In genomic region chr16:51661693-51662092, GRCm38 (mm10) we compare ENCODE assay signal across 21 mouse cellular contexts.
"Had no signal": no experiment of that assay in that cellular context is flagged by ENCODE, and none has a peak within 500 bp of the region (broad histone marks: within the 10 kb centered on the region; RNA-seq: fewer than 3 reads in every experiment).

No protein-coding gene starts in this region.

- H3K9me3 ChIP-seq: intestine, embryonic 15.5 days; kidney, embryonic 15.5 days; limb, embryonic 10.5 days; limb, embryonic 13.5 days; neural tube, embryonic 13.5 days; stomach, embryonic 15.5 days had no signal

- H3K36me3 ChIP-seq: intestine, embryonic 15.5 days; kidney, embryonic 15.5 days; limb, embryonic 10.5 days; limb, embryonic 13.5 days; midbrain, embryonic 12.5 days; neural tube, embryonic 13.5 days; stomach, embryonic 15.5 days had no signal

- H3K27ac ChIP-seq: intestine, embryonic 15.5 days; kidney, embryonic 15.5 days; limb, embryonic 10.5 days; limb, embryonic 13.5 days; liver, embryonic 14.5 days; midbrain, embryonic 12.5 days; neural tube, embryonic 13.5 days; stomach, embryonic 15.5 days had no signal

- H3K4me3 ChIP-seq: intestine, embryonic 15.5 days; kidney, embryonic 15.5 days; limb, embryonic 10.5 days; limb, embryonic 13.5 days; midbrain, embryonic 12.5 days; myocyte; neural tube, embryonic 13.5 days; stomach, embryonic 15.5 days had no signal

- H3K27me3 ChIP-seq: intestine, embryonic 15.5 days; kidney, embryonic 15.5 days; limb, embryonic 13.5 days; midbrain, embryonic 12.5 days; neural tube, embryonic 13.5 days; stomach, embryonic 15.5 days had no signal

- ATAC-seq: hindbrain, embryonic 16.5 days; intestine, embryonic 15.5 days; liver, postnatal 0 days; midbrain, embryonic 16.5 days had no signal

- DNase-seq: kidney, adult 11 months; kidney, adult 8-10 months; kidney, postnatal 14 days; kidney, postnatal 4 days; liver, postnatal 0 days; retina, postnatal 1 day; right cerebral cortex, postnatal 25 days; spleen, adult 18-20 months; thymus, postnatal 25 days had no signal

- H3K9ac ChIP-seq: intestine, embryonic 15.5 days; kidney, embryonic 15.5 days; limb, embryonic 13.5 days; liver, embryonic 14.5 days; liver, postnatal 0 days; midbrain, embryonic 12.5 days; neural tube, embryonic 13.5 days; stomach, embryonic 15.5 days had no signal

- H3K4me2 ChIP-seq: intestine, embryonic 15.5 days; kidney, embryonic 15.5 days; limb, embryonic 13.5 days; liver, embryonic 11.5 days; midbrain, embryonic 12.5 days; neural tube, embryonic 13.5 days; stomach, embryonic 15.5 days had no signal

- H3K4me1 ChIP-seq: intestine, embryonic 15.5 days; kidney, embryonic 15.5 days; midbrain, embryonic 12.5 days; stomach, embryonic 15.5 days had no signal
